Mouse (Mus musculus) megakaryocyte, embryonic 14.5 days (primary cell): ENCODE results near the gene Tmem132c.

Experiments used
- FLI1 ChIP-seq: IDR thresholded peaks from 2 replicates; pipeline ENCODE4 v1.6.1; 2012; ENCODE audit warnings: low read length, inconsistent platforms, mixed read lengths
- GATA1 ChIP-seq: IDR thresholded peaks from 3 replicates; pipeline ENCODE4 v1.6.1; 2012; ENCODE audit warnings: mixed read lengths, low read length, inconsistent platforms, borderline replicate concordance

GRCm38 (mm10) chr5:127382571-127382970, 141.0 kb downstream of the Tmem132c start:
- TF ChIP-seq FLI1 (no peak), GATA1 (no peak)
